Mouse (Mus musculus) right cerebral cortex, postnatal 4 days (tissue): ENCODE measurements at regions not wholly inside any gene's neighbourhood (a gene's known extent, or its start where the extent isn't known, plus 50 kb on each side); places are given as distances from the start of the nearest gene placed in this dataset.

Source experiments
- DNase-seq: peaks from one replicate; pipeline ENCODE4 v3.0.0-alpha.2; 2022

DNA sequence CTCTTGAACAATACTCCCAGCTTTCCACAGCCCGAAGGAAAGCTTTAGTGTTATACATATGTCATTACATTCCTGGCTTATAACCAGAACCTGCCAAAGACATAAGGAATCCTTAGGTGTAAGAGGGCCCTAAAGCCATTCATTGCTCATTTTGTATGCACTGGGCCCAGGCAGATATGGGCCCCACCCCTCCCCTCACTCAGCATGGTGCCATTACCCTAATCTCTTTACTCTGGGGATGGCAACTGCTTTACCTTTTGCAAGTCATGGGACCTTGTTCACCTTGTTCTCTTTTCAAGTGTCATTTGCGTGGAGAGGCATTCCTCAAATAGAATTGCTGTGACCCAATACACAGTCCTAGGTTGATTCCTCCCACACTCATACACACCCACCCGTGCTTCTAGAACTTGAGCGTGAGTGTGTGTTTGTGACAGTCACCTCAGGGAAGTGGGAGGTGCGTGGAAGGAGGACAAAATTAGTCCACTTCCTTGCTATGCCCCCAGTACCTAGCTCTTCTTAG, 419.5 kb upstream of the Cdh4 start:
- DNase-seq = no peak

GRCm38 (mm10) chr2:179024225-179024624, 418.0 kb upstream of the Cdh4 start:
- DNase-seq = peak; percentile 33

DNA sequence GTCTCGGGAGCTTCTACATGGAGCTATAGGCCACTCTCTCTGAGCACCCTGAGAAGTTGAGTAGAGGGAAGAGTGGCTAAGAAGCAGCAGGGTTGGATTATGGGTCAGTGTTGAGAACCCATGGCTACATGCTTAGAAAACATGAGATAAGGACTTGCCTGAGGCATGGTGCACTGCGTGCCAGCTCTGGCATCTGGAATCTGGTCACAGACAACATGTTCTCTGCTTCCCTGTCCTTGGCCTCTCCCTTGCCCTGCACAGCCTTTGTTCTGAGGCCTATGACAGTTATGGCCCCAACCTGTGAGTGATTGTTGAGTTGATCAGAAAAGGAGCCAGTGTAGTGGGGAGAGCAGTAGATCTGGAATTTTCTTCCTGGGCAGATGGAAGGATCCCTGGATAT, 409.1 kb upstream of the Cdh4 start:
- DNase-seq = no peak

GRCm38 (mm10) chr2:179035446-179035845, 406.8 kb upstream of the Cdh4 start:
- DNase-seq = no peak

DNA sequence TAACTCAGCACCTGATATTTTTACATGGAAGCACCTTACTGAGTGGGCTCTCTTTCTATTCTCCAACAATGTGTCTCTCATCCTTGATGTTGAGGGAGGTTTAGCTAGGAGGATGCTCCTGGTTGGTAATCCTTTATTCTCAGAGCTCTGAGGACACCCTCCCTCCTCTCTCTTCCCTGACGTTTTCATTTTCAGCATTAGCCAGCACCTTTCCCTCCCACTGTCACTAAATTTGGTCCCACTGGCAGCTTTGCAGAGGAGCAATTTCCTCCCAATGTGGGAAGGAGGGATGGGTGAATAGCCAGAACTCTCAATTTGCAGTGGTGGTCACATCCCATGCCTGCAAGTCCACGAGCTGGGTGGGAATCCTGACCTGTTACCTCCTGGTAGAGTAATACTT, 402.5 kb upstream of the Cdh4 start:
- DNase-seq = no peak

DNA sequence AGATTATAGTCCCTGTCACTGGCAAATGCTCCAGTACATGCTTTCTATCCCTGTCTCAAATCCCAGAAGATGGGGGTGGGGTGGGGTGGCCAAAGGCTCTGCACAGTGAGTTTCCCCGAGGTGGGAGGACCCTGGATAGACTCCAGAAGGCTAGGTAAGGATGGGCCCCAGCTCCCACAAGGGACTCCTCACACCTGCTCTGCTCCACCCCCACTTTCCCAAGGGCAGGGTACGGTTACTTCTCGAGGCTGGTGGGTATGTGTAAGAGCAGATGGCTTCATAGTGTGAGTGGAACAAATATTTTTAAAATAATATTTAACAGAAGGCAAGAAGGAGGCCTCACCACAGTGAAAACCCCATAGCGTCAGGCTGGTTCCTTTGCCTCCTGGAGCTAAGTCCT, 398.6 kb upstream of the Cdh4 start:
- DNase-seq = no peak

- no peak for DNase-seq
These were observed 396.9 kb upstream of the Cdh4 start for GRCm38 (mm10) chr2:179045361-179045760.

DNA sequence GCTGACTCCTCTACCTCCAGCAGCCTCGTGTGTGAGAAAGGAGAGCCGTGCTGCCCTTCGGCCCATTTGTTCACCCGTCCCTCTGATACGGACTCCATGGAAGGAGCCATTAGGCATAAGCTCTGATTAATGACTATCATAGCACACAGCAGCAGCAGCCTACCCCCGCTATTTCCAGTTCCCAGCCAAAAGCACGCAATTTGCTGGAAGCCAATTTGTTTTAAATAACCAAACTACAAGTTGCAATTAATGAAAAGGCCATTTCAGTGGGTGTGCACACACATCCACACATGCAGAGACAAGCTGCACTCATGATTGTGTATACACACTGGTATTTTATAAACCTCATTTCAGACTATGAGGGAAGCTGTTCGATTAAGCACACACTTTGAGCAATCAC, 387.8 kb upstream of the Cdh4 start:
- no peak for DNase-seq

DNA sequence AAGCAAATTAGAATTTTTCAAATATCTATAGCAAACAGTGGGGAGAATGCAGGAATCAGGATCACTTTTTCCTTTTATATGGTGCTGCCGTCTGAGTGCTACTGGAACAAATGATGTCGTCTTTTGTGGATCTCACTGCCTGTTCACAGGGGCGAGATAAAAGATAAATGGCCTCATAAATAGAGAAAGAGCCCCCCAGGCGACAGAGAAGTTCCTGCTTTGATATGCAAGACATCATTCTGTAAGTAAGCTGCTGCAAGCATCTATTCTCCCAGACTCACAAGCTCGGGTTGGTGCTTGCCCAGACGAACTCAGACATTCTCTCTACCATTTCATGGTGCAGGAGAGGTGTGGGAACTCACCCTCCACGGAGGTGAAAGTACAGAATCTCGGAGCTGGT, 377.6 kb upstream of the Cdh4 start:
- no peak for DNase-seq

DNA sequence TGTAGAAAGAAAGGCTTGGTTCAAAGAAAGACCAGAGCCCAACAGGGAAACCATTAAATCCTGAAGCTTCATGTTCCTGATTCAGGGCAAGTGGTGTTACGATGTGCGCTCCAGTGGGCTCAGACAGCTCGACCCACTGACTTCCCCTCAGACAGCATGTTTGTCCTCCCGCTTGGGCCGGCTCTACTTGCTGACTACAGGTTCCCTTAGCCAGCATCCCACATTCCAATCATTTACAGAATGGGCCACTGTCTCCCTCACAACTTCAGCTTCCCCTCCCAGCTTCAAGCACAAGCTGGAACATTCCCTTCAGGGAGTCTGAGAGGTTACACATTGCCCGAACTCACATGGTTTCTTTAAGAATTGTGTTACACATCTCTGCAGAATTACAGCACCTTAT, 372.7 kb upstream of the Cdh4 start:
- DNase-seq = no peak

GRCm38 (mm10) chr2:179070346-179070745, 371.9 kb upstream of the Cdh4 start:
- DNase-seq = peak; percentile 47

GRCm38 (mm10) chr2:179080462-179081274, 361.6 kb upstream of the Cdh4 start:
- no peak for DNase-seq

DNA sequence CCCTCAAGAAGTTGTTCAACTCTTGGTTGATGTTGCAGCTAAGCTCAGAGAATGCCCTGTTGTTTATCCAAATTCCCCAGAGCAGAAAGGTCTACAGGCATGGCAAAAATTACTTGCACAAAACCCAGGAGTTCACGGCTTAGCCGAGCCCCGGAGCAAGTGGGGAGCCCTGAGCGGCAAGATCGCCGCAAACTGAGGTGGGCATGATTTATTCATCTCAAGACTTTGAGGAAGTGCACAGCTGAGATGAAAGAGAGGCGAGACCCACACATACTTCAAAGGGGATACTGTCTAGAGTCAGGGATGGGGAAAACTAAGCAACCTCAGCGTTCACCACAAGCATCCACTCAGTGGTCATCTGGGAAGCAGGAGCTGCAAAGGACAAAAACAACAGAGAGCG, 355.3 kb upstream of the Cdh4 start:
- no peak for DNase-seq

- DNase-seq = no peak
These were observed 350.8 kb upstream of the Cdh4 start for GRCm38 (mm10) chr2:179091480-179091879.

GRCm38 (mm10) chr2:179093996-179094395, 348.2 kb upstream of the Cdh4 start:
- peak; percentile 11 for DNase-seq

- no peak for DNase-seq
These were observed 346.2 kb upstream of the Cdh4 start for GRCm38 (mm10) chr2:179095981-179096380.

- no peak for DNase-seq
These were observed 345.4 kb upstream of the Cdh4 start for GRCm38 (mm10) chr2:179096861-179097260.

GRCm38 (mm10) chr2:179099783-179100182, 342.4 kb upstream of the Cdh4 start:
- no peak for DNase-seq

GRCm38 (mm10) chr2:179103114-179103513, 339.1 kb upstream of the Cdh4 start:
- no peak for DNase-seq

- no peak for DNase-seq
These were observed 329.3 kb upstream of the Cdh4 start for GRCm38 (mm10) chr2:179112951-179113350.

GRCm38 (mm10) chr2:179128018-179128417, 314.2 kb upstream of the Cdh4 start:
- no peak for DNase-seq

GRCm38 (mm10) chr2:179128432-179128831, 313.8 kb upstream of the Cdh4 start:
- DNase-seq = no peak

DNA sequence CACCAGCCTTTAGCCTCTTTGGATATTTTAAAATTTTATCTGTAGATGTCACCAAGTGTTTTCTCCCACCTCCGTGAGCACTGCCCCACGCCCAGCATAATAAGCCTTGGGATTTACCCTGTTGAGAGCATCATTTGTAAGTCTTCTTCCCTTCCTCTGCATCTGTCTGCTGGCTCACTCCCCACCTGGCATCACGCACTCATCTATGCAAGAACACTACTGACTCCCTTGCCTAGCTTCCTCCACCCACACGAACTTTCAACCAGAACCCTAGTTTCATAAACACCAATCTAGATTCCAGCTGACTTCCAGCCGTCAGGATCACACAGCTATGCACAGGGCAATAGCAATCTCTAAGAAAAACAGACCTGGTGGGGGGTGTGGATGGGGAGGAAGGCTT, 311.2 kb upstream of the Cdh4 start:
- DNase-seq = no peak

- no peak for DNase-seq
These were observed 299.9 kb upstream of the Cdh4 start for GRCm38 (mm10) chr2:179142313-179142712.

DNA sequence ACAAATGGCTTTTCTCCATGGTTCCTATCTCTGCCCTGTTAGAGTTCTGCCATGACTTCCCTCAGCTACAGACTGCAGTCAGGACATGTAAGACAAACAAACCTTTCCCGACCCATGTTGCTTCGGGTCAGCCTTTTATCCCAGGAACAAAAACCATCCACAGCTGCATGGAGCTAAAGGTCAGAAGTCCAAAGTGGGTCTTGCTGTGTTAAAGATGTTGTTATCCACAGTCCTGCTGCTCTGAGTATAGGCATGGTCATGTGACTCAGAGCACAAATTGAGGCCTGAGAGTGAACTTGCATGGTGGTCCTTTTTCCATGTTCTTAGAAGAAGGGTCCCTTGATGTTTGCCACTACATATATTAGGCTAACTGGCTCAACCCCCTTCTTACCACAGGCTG, 296.5 kb upstream of the Cdh4 start:
- no peak for DNase-seq
